Mouse (Mus musculus) liver, postnatal 0 days (tissue): Measurements from ENCODE around the gene Phf21a. TPM values are rescaled to one million over a fixed set of nuclear protein-coding genes. Genes with fewer than 3 reads are reported as not detected.

ENCODE experiments used
- ATAC-seq: fragments of 200-750 bp; cut with Nextera tagmentation; 2 replicates; pipeline ENCODE4 v1.8.0; 2017; ENCODE audit warnings: mild to moderate bottlenecking, moderate library complexity
- DNase-seq: peaks from one replicate; pipeline ENCODE4 v3.0.0-alpha.2; 2016
- H3K27ac ChIP-seq: fragments of 300-500 bp; sonication (generic); 2 replicates; pipeline ENCODE4 v1.5.1; 2014; ENCODE audit warnings: antibody characterized with exemption, moderate library complexity, mild to moderate bottlenecking, low read depth
- H3K27me3 ChIP-seq: fragments of 300-500 bp; sonication (generic); 2 replicates; pipeline ENCODE4 v1.6.1; 2014; ENCODE audit warnings: low read length, control low read depth, mixed read lengths; ENCODE audit not compliant: insufficient read depth
- H3K36me3 ChIP-seq: fragments of 300-500 bp; sonication (generic); replicated peaks from 2 replicates; pipeline ENCODE4 v1.6.1; 2014; ENCODE audit warnings: mild to moderate bottlenecking, control low read depth, low read length, moderate library complexity, mixed read lengths; ENCODE audit not compliant: insufficient read depth
- H3K4me1 ChIP-seq: fragments of 300-500 bp; sonication (generic); 2 replicates; pipeline ENCODE4 v1.6.1; 2014; ENCODE audit warnings: antibody characterized with exemption, mild to moderate bottlenecking, control low read depth; ENCODE audit not compliant: insufficient read depth
- H3K4me2 ChIP-seq: fragments of 300-500 bp; sonication (generic); 2 replicates; pipeline ENCODE4 v1.6.1; 2014; ENCODE audit warnings: low read depth, mild to moderate bottlenecking, low read length, moderate library complexity, mixed read lengths
- H3K4me3 ChIP-seq: fragments of 300-500 bp; sonication (generic); 2 replicates; pipeline ENCODE4 v1.5.1; 2014; ENCODE audit warnings: low read depth, low read length
- H3K9ac ChIP-seq: fragments of 300-500 bp; sonication (generic); replicated peaks from 2 replicates; pipeline ENCODE4 v1.6.1; 2014; ENCODE audit warnings: mild to moderate bottlenecking, moderate library complexity
- H3K9me3 ChIP-seq: fragments of 300-500 bp; sonication (generic); 2 replicates; pipeline ENCODE4 v1.6.1; 2016; ENCODE audit warnings: mild to moderate bottlenecking, control low read depth, low read length, mixed read lengths
- CTCF ChIP-seq: sonication (generic); IDR thresholded peaks from 2 replicates; pipeline ENCODE4 v1.5.1; 2016; ENCODE audit warnings: antibody characterized with exemption, low read depth
- EP300 ChIP-seq: IDR thresholded peaks from 2 replicates; pipeline ENCODE4 v1.6.1; 2016; ENCODE audit warnings: antibody characterized with exemption, low read depth, mild to moderate bottlenecking
- WGBS: fragments of 180-500 bp; shearing (Covaris S2); extraction: QIAGEN DNeasy Blood & Tissue Kit; methylation state at CpG from one replicate; pipeline ENCODE4 v1.1.7; 2014; ENCODE audit not compliant: insufficient replicate concordance; 5-methylcytosine and 5-hydroxymethylcytosine counted together
- polyA plus RNA-seq: library from polyadenylated mRNA; unstranded; fragments of >200 nt; fragmentation: Nextera tagmentation; extraction: Ambion mirVana; gene quantifications from 2 replicates; pipeline ENCODE4 v1.2.1, GENCODE M21; 2015

The Phf21a gene
- polyA plus RNA-seq, 1 experiment from 2014 or later, result 2.7 TPM

- H3K27ac ChIP-seq, result no peak overlapping the region
- no peaks in the 10 kb centered on the region for H3K27me3 ChIP-seq
- H3K4me1 ChIP-seq, result peaks cover 4% of the 10 kb centered on the region; the same call in 1 of the 2 replicates
- ATAC-seq (no peak), DNase-seq (no peak)
- H3K9me3 ChIP-seq, result no peaks in the 10 kb centered on the region
- no peak overlapping the region for H3K4me2 ChIP-seq
- no peak overlapping the region for H3K9ac ChIP-seq
- no peaks in the 10 kb centered on the region for H3K36me3 ChIP-seq
- no peak overlapping the region for H3K4me3 ChIP-seq
- TF ChIP-seq EP300, result no peak
- no peak for TF ChIP-seq CTCF
- WGBS, result 68% methylated on average over 3 of the region's 3 CpGs
Measured at GRCm38 (mm10) chr2:92289335-92289734, 196.4 kb downstream of the Phf21a start.

- Histone ChIP-seq H3K4me3 (no peak overlapping the region), H3K4me2 (no peak overlapping the region), H3K27ac (no peak overlapping the region), H3K9me3 (no peaks in the 10 kb centered on the region), H3K27me3 (no peaks in the 10 kb centered on the region), H3K9ac (no peak overlapping the region), H3K4me1 (no peaks in the 10 kb centered on the region), H3K36me3 (no peaks in the 10 kb centered on the region)
- 80% methylated on average over 3 of the region's 3 CpGs for WGBS
- TF ChIP-seq CTCF (no peak), EP300 (no peak)
- ATAC-seq (no peak), DNase-seq (no peak)
Measured at GRCm38 (mm10) chr2:92291526-92291925, 198.6 kb downstream of the Phf21a start.

DNA sequence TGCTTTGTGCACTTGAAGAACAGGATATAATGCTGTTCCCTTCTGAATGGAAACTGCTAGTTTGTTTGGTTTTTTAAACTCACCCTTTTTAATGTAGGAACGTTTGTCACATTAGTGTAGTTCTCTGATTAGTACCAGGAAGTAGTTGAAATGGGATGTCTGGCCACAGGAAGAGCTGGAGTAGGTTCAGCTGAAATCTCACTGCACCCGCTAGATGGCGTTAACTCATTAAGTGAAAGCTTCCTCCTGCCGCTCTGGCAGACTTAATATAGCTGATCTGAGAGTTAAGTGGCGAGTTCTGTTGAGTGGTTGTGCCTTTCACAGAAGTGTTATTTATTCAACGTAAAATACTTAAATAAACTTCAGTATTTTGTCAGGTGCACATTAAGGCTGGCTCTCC, 203.5 kb downstream of the Phf21a start:
- Histone ChIP-seq H3K4me3 (no peak overlapping the region), H3K4me1 (no peaks in the 10 kb centered on the region), H3K36me3 (no peaks in the 10 kb centered on the region), H3K4me2 (no peak overlapping the region), H3K27ac (no peak overlapping the region), H3K27me3 (no peaks in the 10 kb centered on the region), H3K9me3 (no peaks in the 10 kb centered on the region), H3K9ac (no peak overlapping the region)
- ATAC-seq (peak; percentile 50; the same call in 1 of the 2 replicates), DNase-seq (peak; percentile 80)
- WGBS, result 4% methylated on average over 6 of the region's 6 CpGs
- TF ChIP-seq EP300 (no peak), CTCF (peak; percentile 78)

DNA sequence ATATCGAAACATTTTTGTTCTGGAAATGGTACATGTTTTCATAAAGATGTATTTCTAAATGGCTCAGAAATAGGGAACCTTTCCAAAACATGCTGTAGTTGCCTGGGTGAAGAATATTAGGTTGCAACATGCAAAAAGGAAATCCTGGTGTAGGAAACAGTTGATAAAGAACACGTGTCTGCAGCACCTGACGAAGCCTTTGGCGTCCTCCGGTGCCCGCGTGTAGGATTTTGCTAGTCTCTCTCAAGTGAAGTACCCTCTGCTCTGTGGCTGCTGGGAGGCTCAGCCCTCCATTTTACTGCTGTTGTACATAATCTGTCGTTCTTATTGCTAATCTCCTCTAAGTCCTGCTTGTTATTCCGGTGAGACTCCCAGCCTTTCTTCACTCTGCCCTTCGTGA, 207.0 kb downstream of the Phf21a start:
- no peak overlapping the region for H3K27ac ChIP-seq
- TF ChIP-seq EP300, result no peak
- TF ChIP-seq CTCF, result no peak
- no peaks in the 10 kb centered on the region for H3K4me1 ChIP-seq
- no peaks in the 10 kb centered on the region for H3K27me3 ChIP-seq
- H3K4me3 ChIP-seq, result no peak overlapping the region
- H3K36me3 ChIP-seq, result no peaks in the 10 kb centered on the region
- DNase-seq, result no peak
- 48% methylated on average over 10 of the region's 10 CpGs for WGBS
- H3K9ac ChIP-seq, result no peak overlapping the region
- no peak overlapping the region for H3K4me2 ChIP-seq
- H3K9me3 ChIP-seq, result no peaks in the 10 kb centered on the region
- no peak for ATAC-seq

DNA sequence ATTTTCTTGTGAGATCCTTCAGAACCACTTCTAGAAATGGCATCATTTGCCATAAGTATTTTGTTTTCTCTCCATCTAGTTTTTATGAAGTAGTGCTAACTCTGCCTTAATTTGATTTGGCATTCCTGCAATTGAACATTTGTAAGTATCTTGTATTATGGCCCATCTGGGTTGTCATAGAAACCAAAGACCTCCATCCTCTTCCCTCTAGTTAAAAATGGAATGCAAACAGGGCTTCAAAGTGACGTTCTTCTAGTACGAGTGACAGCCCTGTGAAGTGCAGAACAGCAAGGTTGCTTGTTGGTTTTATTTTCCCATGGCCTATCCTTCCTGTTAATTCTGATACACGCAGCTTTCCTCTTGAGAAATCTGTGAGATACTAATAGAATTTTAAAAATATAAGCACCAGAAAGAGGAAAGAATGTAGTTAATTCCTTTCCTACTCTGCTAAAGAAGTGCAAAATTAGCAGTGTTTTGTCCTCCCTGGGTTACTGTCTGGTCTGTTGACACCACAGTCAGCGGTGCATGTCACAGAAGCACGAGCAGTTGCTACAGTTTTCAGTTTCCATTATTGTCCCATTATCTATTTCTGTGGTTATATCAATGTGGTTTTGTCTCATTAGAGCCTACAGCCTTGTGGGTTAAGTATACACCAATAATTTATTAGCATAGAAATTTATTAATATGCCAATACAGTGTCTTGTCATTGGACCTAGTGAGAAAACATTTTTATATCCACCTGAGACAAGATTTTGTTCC, 209.1 kb downstream of the Phf21a start:
- Histone ChIP-seq H3K27me3 (no peaks in the 10 kb centered on the region), H3K9me3 (no peaks in the 10 kb centered on the region), H3K4me1 (no peaks in the 10 kb centered on the region), H3K4me2 (no peak overlapping the region), H3K27ac (peak overlapping the region; percentile 49; the same call in 1 of the 2 replicates), H3K4me3 (no peak overlapping the region), H3K36me3 (no peaks in the 10 kb centered on the region), H3K9ac (no peak overlapping the region)
- no peak for ATAC-seq
- no peak for DNase-seq
- TF ChIP-seq EP300, result no peak
- TF ChIP-seq CTCF, result no peak
- 44% methylated on average over 5 of the region's 5 CpGs for WGBS

GRCm38 (mm10) chr2:92312542-92312941, 219.6 kb downstream of the Phf21a start:
- no peak overlapping the region for H3K9ac ChIP-seq
- no peaks in the 10 kb centered on the region for H3K36me3 ChIP-seq
- WGBS, result 85% methylated on average over 4 of the region's 4 CpGs
- no peak for ATAC-seq
- H3K27ac ChIP-seq, result no peak overlapping the region
- H3K4me2 ChIP-seq, result no peak overlapping the region
- H3K4me1 ChIP-seq, result no peaks in the 10 kb centered on the region
- TF ChIP-seq CTCF, result no peak
- TF ChIP-seq EP300, result no peak
- no peak for DNase-seq
- no peaks in the 10 kb centered on the region for H3K27me3 ChIP-seq
- no peak overlapping the region for H3K4me3 ChIP-seq
- H3K9me3 ChIP-seq, result no peaks in the 10 kb centered on the region
